Mouse (Mus musculus) c-Kit-positive CD71-positive TER-119-positive erythroid progenitor cells, embryonic 14.5 days (primary cell): Measurements from ENCODE around the gene Fuz.

Experiments
- DNase-seq: peaks from one replicate; pipeline ENCODE4 v3.0.0-alpha.2; 2013; ENCODE audit warnings: low spot score

Fuz gene

DNA sequence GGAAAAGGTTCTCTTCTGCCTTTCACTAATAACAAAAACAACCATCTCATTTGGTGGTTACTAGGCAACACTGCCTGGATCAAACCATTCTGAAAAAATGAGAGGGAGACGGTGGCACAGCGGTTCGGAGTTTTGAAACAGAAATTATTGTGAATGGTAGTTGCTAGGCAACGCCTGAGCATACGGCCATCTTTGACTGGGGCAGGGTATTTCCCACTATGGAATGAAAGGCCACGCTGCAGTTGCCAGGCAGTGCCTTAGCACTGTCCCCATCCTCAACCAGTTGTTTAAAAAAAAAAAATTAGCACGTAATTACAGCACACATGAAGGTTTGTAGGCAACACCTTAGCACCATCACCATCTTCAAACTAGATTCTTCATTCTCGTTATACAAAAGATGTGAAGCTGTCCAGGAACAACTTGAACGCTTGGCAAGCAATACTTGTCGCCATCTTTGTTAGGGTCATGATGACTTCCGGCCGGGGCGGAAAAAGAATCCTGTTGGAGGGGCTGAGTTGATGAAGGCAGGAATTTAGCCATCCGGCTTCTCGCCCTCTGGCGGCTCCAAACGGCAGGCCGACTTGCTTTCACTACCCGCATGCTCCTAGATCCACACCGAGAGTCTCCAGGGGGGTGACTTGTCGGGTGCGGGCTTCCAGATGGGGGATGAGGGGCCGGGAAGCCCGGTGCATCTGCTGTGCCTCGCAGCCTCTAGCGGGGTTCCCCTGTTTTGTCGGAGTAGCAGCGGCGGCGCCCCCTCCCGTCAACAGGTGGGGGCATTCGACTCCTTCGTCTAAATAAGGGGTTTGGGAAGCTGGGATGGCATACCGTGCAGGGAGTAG is at the start of gene Fuz:
Gene Fuz, plus strand, starts transcription at position 487 of the 842 bp plus-strand sequence.
- peak; percentile 83 for DNase-seq

DNA sequence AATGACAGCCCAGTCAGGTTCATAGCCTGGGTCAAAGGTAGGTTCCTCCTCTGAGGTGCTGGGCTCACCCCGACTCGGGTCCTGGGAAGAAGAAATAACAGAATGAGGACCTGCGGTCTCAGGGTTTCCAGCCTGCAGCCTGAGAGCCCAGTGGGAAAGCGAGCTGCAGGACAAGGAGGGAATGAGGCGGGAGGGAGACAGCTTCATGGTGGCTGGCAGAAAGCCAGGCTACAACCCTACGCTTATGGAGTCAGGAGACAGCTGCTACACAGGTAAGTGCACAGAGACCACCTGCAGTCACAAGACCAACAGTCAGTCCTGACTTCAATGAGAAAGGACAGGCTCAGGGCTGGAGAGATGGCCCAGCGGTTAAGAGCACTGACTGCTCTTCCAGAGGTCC is 49.1 kb upstream of the Fuz start:
- DNase-seq, result no peak

DNA sequence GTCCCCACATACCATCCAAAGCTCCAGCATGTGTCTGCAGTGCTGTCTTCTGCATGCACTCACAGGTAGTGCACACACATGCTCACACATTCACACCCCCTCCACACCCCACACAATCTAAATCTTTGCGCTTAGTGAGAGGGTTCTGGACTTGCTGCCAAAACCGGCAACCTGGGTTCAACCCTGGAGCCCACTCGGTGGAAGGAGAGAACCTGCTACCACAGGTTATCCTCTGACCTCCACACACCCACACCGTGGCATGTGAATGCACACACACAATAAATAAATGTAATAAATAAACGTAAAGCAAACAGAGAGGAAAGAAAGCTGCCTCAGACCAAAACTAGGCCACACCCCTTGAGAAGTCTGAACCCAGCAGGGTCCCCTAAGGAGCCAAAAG is 48.1 kb upstream of the Fuz start:
- no peak for DNase-seq

DNA sequence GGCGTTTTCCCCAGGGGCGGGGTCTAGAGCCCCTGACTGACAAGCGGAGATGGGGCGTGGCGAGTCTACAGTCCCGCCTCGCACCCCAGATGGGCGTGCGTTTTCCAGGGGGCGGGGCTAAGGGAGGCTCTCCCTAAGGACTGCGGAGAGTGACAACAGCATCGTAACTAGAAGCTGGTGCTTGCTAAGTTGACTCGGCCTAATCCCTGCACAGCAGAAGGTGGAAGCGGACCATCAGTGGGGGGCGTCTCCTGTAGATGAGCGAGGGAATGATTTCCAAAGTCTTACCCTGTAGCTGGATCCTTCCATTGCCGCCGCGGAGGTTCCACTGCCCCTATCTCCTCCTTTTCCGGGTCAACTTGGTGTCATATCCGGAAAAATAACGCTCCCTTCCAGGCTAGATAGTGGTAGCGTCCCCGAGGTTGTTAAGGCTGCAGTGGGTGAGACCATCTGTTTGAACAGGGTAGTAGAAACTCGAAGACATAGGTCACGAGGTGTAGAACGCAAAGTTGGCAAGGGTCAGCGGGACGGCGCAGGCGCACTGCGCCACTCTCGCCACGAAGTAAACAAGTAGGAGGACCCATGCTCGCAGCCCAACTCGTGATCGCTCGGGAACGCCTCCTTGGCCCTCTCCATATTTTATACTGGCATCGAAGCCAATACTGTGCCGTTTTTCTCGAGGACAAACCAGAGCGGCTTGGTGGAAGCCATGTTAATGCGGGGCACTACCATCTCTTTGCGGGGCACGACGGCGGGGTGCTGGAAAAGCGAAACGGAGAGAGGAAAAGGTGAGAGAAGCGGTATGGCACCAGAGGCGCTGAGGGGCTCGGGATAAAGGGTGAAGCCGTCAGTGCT is 47.1 kb upstream of the Fuz start, which contains the start of the genes Akt1s1 and Tbc1d17:
Gene Akt1s1, plus strand, starts transcription at position 431 of the 855 bp plus-strand sequence.
Gene Tbc1d17, minus strand, starts transcription at position 519 of the 855 bp plus-strand sequence.
- peak; percentile 95 for DNase-seq

DNA sequence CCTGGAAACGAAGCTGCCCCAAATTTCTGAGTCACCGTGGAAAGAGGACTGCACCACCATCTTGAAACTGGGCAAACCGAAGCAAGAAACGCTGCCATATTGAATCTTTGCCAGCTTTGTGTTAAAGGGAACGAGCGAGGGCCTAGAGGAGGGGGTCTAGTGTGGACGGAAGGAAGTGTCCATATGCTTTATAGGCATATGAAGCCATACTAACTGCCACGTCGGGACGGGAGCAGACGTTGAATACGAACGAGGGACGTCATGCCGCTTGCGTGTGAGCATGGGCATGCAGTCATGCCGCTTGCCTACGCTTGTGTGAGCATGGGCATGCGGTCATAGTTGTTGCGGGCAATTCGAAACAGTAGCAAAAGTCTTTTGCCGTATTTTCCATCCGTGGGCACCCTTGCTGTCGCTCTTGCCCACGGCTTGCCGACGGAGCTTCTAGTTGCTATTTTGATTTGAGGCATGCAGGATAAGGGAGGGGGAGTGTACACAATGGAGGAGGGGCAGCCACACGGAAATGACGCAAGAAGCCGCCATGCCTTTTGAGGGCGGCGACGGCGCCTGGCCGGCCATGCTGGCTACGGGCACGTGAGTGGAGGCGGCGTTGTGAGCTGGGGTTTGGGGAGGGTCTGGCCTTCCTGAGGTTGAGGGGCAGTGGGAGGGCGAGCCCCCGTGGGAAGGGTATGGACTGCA is 46.3 kb upstream of the Fuz start:
- DNase-seq, result peak; percentile 89

DNA sequence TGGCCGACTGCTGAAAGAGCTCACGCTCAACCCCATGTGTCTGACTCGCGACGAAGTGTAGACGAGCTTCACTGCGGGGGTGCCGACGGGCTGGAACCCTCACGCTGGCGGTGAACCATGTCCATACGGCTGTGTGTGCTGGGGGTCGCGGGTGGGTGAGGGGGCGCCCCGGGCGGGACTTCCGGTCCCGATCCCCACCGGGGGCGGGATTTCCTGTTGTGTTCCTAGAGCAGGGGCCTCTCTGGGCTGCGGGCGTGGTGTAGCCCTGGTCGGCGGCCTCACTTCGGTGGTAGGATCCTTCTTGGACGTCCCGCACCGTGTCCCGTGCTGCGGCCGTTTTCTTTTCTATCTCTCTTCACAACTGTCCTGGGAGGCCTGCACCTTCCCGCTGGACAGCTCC is 45.7 kb upstream of the Fuz start:
- peak; percentile 70 for DNase-seq

DNA sequence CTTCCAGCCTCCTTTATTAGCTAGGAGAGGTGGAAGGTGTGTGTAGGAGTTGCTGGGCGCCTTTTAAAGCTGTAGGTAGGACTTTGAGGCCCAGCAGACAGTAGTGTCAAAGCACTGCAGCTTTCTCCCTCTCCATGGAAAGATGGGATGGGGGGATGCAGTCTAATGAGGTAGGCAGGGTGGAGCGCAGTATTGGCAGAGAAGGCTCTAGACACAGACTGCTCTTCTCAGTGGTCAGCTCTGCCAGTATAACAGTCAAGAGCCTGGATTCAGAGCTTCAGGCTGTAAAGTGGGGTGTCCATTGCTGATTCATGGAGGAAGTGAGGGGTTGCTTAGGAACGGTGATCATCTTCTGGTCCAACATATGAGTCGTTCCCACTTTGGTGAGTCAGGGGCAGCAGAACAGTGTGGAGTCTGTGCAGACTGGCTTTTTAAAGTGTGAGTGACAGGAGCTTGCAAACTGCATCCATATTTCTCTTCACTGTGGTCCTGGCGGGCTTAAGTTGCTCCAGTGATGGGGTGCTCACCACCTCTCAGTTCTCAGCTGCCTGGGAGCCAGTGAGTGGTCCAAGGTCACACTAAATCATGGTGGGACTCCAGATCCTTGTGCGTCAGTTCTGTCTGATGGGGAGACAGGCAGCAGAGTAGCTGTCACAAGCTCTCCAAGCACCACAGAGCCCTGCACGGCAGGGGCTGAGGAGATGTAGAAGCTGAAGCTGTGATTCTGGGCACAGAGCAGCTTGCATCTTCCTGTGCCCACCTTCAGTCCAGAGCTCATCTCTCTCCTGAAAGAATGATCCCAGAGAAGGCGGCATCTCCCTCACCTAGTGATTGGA is 44.9 kb upstream of the Fuz start:
- DNase-seq, result no peak

DNA sequence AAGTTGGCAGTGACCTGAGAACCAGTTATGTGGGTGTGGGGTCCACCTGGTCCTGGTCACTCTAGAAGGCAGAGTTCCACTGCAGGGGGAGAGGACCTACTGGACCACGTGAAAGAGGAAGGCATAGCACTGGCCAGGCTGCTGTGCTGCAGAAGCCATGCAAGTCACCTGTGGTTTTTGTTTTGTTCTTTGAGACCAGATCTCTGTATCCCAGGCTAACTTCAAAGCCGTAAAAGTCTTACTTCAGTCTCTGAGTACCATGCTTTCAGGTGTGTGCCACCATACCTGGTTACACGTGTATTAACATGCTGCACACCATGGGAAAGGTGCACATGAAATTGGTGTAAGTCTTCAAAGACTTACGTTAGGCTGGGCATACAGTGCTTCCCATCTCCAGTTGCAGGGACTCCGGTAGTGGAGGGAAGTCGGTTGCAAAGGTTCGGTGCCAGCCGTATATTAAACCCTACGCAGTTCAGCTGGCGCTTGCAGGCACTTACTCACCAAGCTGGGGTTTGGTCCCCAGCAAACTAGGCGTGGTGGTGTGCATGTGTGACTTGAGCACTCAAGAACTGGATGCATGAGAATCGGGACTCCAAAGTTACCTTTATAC is 44.1 kb upstream of the Fuz start:
- no peak for DNase-seq

DNA sequence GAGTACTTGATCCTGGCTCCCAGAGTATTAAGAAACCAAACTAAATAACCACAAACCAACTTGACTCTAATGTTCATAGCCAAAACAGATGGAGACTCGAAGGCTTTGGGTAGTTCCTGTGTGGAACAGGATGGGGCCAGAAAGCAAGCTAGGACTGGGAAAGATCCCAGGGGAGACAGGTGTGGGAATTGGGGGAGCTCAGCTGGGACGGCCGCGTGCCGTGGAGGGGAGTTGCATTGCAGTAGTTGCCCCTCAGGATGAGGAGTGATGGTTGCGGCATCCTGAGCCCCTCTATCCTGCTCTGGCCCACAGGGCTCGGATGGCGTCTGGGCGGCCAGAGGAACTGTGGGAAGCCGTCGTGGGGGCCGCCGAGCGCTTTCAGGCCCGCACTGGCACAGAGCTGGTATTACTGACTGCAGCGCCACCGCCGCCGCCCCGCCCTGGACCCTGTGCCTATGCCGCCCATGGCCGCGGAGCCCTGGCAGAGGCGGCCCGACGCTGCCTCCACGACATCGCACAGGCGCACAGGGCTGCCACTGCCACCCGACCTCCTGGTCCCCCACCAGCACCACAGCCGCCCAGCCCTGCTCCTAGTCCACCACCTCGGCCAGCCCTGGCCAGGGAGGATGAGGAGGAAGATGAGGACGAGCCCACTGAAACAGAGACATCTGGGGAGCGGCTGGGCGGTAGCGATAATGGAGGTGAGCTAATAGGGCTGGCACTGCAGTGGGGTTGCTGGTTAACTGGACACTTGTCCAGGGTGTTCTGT is 43.4 kb upstream of the Fuz start:
- DNase-seq, result no peak

DNA sequence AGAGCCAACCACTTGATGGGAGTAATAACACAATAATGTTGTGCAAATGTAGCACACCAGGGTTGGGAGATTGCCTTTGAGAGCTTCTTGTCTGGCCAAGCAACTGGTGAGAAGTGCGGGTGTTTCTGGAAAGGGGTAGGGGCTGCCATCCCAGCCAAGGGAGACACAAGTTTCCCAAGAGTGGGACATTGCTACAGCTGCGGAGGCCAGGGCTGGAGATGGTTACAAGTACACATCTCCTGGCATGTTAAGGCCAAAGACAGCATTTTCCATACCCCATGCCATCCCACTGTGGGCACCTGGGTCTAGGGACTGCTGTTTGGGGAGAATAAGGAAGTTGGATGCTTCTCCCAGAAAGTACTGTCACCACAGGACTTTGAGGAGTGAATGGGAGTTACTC is 42.8 kb upstream of the Fuz start:
- no peak for DNase-seq

DNA sequence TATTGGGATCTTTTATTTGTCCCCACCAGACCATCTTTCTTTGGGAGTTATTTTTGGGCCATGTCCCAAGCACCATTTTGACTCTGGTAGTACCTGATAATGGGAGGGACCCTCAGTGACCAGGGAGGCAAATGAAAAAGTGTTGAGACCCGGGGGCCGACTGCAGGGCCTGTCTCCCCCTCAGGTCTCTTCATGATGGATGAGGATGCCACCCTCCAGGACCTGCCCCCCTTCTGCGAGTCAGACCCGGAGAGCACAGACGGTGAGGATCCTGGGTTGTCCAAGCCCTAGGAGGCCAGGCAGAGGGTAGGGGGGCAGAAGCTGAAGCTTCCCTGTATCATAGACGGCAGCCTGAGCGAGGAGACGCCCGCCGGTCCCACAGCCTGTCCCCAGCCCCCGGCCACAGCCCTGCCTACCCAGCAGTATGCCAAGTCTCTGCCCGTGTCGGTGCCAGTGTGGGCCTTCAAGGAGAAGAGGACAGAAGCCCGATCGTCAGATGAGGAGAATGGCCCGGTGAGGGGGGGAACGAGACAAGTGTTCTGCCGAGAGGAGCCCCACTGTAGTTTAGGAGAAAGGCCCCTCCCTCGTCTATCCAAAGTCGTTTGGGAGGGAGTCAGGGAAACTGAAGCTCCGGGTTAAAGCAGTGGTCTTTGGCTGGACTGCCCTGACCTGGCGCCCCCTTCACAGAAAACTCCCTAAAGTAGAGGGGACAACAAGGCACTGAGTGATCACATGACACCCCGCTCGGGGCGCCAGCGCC is 42.1 kb upstream of the Fuz start:
- DNase-seq, result no peak

DNA sequence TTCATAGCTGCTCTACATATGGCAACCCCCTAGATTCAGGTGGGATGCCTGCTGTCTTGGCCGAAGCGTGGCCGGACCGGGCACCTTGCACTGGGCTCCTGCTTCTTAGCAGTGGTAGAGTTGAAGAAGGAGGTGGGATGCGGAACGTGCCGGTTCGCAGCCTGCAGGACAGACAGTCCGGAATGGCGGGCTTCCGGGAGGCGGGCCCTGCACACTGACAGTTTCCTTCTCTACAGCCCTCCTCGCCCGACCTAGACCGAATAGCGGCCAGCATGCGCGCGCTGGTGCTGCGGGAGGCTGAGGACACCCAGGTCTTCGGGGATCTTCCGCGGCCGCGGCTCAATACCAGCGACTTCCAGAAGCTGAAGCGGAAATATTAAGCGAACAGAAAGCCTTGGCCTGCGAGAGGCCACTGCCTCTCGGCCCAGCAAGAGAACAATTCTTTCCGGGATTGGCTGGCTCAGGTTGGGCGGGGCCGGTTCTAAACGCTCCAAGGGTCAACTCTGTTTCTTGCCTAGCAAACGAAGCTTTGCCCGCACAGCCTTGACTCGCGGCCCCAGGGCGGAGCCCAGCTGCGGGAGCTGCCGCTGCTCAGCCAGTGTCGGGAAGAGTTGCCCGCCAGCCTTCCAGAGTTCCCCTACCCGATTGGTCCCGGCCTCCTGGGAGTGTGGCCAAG is 41.4 kb upstream of the Fuz start:
- DNase-seq, result peak; percentile 83

DNA sequence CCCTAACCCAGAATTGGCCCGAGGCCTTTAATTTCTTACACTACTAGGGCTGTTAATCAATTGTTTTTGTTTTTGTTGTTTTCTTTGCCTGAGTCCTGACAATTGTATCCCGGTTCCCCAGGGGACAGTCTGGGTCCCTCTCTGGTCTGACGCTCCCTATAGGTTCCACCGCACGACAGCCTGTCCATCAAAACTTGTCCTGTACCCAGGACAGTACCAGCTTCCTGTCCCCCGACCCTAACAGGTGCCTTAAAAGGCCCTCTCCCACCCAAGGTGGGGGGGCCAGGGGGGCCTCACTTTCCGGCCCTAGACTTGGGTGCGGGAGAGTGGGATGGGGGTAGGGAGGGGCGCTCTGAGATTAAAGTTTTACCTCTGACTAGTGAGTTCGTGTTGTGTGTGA is 40.8 kb upstream of the Fuz start:
- DNase-seq, result no peak

DNA sequence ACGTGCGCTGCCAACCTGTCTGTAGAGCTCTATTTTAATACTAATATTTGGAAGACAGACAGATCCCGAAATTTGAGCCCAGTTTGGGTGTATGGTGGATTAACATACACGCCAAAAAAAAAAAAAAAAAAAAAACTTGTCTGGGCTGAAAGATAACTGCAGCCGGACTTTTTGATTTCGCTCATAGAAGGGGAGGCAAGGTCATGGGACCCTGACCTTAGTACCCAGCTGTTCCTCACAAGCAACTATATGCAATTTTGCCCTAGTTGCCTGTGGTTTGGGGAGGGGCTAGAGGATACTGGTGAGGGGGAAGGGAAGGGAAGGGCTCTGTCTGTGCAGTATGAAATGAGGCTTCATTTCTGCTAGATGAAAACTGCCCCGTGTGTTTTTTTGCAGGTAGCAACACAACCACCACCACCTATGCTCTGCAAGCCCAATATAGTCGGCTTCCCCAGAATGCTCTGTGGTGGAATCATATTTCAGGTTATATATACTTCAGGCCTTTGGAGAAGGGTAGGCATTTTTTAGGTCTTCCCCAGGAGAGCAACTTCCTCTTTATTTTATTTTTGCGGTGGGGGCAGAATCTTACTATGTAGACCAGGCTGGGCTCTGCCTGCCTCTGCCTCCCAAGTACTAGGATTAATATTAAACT is 39.5 kb upstream of the Fuz start:
- peak; percentile 50 for DNase-seq

DNA sequence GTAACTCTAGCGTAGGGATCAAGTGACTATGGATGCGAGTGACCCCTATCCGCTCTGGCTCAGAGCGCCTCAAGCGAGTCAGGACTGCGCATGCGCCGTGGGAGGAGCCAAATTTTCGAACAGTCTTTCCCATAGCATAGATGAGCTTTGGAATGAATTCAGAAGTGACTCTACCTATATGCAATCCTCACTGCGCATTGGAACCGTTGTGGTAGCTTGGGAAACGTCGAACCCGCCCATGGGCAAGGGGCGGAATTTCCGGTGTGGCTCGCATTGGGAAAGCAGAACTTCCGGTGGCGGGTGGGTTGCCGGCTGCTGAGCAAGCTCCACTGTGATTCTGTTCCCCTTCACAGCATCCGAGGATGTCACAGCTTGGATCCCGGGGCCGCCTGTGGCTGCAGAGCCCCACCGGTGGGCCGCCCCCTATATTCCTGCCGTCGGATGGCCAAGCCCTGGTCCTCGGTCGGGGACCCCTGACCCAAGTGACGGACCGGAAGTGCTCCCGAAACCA is 38.8 kb upstream of the Fuz start, which contains the start of gene Pnkp:
Gene Pnkp, plus strand, starts transcription at position 98 of the 511 bp plus-strand sequence.
- DNase-seq, result peak; percentile 85

DNA sequence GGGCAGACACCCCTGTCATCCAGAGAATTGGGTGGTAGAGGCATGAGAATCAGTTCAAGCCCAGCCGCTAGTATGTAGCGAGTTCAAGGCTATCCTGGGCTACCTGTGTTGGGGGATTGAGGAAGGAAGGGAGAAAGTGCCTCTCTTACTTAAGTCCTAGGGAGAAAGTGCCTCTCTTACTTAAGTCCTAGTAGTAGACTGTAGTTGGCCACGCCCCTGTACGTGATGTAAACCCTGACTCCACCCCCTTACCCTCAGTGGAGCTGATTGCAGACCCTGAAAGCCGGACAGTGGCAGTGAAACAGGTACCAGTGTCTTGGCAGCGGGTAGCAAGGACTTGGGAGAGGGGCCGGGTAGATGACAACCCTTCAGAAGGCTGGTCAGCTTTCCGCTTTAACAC is 38.0 kb upstream of the Fuz start:
- peak; percentile 80 for DNase-seq

DNA sequence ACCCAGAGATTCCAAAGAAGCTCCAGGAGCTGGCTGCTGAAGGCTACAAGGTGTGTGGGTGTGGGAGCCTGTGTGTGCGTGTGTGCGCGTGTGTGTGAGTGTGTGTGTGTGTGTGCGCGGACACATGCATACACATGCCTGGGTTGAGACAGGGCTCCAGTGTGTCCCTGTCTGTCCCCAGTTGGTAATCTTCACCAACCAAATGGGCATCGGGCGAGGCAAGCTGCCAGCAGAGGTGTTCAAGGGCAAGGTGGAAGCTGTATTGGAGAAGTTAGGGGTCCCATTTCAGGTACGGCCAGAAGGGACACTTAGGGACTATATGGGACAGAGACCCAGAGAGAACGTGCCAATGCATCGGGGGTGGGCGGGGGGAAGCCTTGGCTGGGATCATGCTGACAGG is 36.0 kb upstream of the Fuz start:
- DNase-seq, result no peak
